Mouse (Mus musculus) liver, embryonic 14.5 days (tissue): ENCODE data around the gene Cenpt. TPM values are rescaled to one million over a fixed set of nuclear protein-coding genes. Genes with fewer than 3 reads are reported as not detected.

ENCODE experiments used
- ATAC-seq: fragments of 200-750 bp; cut with Nextera tagmentation; 2 replicates; pipeline ENCODE4 v1.8.0; 2017; ENCODE audit warnings: moderate number of reproducible peaks, mild to moderate bottlenecking, moderate library complexity; ENCODE audit not compliant: insufficient read depth
- DNase-seq, 3 experiments: peaks; one replicate each; pipeline ENCODE4 v3.0.0-alpha.2; 2012 to 2013; ENCODE audit warnings: low read depth in 3 of 3, low spot score in 3 of 3
- H3K27ac ChIP-seq: fragments of 300-500 bp; sonication (generic); 2 replicates; pipeline ENCODE4 v1.5.1; 2014; ENCODE audit warnings: moderate library complexity, mild to moderate bottlenecking, control low read depth, inconsistent platforms
- H3K27me3 ChIP-seq: fragments of 300-500 bp; sonication (generic); 2 replicates; pipeline ENCODE4 v1.6.1; 2014; ENCODE audit warnings: mild to moderate bottlenecking, low read length, moderate library complexity; ENCODE audit not compliant: control insufficient read depth, insufficient read depth
- H3K36me3 ChIP-seq: fragments of 300-500 bp; sonication (generic); replicated peaks from 2 replicates; pipeline ENCODE4 v1.6.1; 2014; ENCODE audit warnings: low read depth; ENCODE audit not compliant: control insufficient read depth, insufficient read depth
- H3K4me1 ChIP-seq, 2 experiments: fragments of 200-500 bp in 1 of 2; fragments of 300-500 bp in 1 of 2; sonication (generic) in 1 of 2; replicated peaks; 2 replicates each; pipeline ENCODE4 v1.6.1; 2012 to 2014; ENCODE audit warnings: antibody characterized with exemption in 1 of 2, inconsistent platforms in 1 of 2, low read length in 1 of 2; ENCODE audit not compliant: control insufficient read depth in 2 of 2, insufficient read depth in 2 of 2
- H3K4me2 ChIP-seq: fragments of 300-500 bp; sonication (generic); 2 replicates; pipeline ENCODE4 v1.6.1; 2014; ENCODE audit warnings: low read depth, mild to moderate bottlenecking, control low read depth, moderate library complexity
- H3K4me3 ChIP-seq, 2 experiments: fragments of 200-500 bp in 1 of 2; fragments of 300-500 bp in 1 of 2; sonication (generic) in 1 of 2; 2 replicates each; pipeline ENCODE4 v1.5.1; 2012 to 2014; ENCODE audit warnings: low read depth in 2 of 2, low read length in 2 of 2, mild to moderate bottlenecking in 2 of 2, control low read depth in 1 of 2, inconsistent platforms in 1 of 2, moderate library complexity in 1 of 2; ENCODE audit not compliant: insufficient read depth in 1 of 2
- H3K9ac ChIP-seq: fragments of 300-500 bp; sonication (generic); replicated peaks from 2 replicates; pipeline ENCODE4 v1.6.1; 2014; ENCODE audit warnings: mild to moderate bottlenecking, control low read depth, moderate library complexity
- H3K9me3 ChIP-seq: fragments of 300-500 bp; sonication (generic); 2 replicates; pipeline ENCODE4 v1.6.1; 2016; ENCODE audit warnings: low read length, mixed read lengths; ENCODE audit not compliant: control insufficient read depth
- CTCF ChIP-seq: IDR thresholded peaks from 2 replicates; pipeline ENCODE4 v1.5.1; 2016; ENCODE audit warnings: antibody characterized with exemption, low read depth, control low read depth
- EP300 ChIP-seq: IDR thresholded peaks from 2 replicates; pipeline ENCODE4 v1.6.1; 2016; ENCODE audit warnings: antibody characterized with exemption, low read depth
- WGBS: fragments of 180-500 bp; shearing (Covaris S2); extraction: QIAGEN DNeasy Blood & Tissue Kit; methylation state at CpG from one replicate; pipeline ENCODE4 v1.1.7; 2014; ENCODE audit not compliant: insufficient replicate concordance; 5-methylcytosine and 5-hydroxymethylcytosine counted together
- polyA plus RNA-seq, 2 experiments: library from polyadenylated mRNA; depleted of rRNA in 1 of 2; stranded (reverse) in 1 of 2; unstranded in 1 of 2; fragments of >200 nt; fragmentation: Nextera tagmentation in 1 of 2; extraction: Ambion mirVana in 1 of 2; gene quantifications; 2 replicates each; pipeline versions ENCODE4 v1.2.1 to v1.2.3; 2012 to 2014

The Cenpt gene
- polyA plus RNA-seq, 2 experiments, result 15.0 to 25.4 TPM

GRCm38 (mm10) chr8:105874301-105874700 is 21.2 kb upstream of the Cenpt start:
- DNase-seq, result no peak
- no peak overlapping the region for H3K4me3 ChIP-seq
- no peak overlapping the region for H3K4me2 ChIP-seq
- no peaks in the 10 kb centered on the region; a peak in 1 of 4 replicates for H3K4me1 ChIP-seq
- H3K27me3 ChIP-seq, result no peaks in the 10 kb centered on the region
- no peak overlapping the region for H3K27ac ChIP-seq
- TF ChIP-seq CTCF (no peak), EP300 (no peak)
- no peak overlapping the region for H3K9ac ChIP-seq
- WGBS, result 84% methylated on average over 6 of the region's 6 CpGs
- peaks cover 52% of the 10 kb centered on the region for H3K36me3 ChIP-seq
- ATAC-seq, result no peak
- H3K9me3 ChIP-seq, result no peaks in the 10 kb centered on the region

DNA sequence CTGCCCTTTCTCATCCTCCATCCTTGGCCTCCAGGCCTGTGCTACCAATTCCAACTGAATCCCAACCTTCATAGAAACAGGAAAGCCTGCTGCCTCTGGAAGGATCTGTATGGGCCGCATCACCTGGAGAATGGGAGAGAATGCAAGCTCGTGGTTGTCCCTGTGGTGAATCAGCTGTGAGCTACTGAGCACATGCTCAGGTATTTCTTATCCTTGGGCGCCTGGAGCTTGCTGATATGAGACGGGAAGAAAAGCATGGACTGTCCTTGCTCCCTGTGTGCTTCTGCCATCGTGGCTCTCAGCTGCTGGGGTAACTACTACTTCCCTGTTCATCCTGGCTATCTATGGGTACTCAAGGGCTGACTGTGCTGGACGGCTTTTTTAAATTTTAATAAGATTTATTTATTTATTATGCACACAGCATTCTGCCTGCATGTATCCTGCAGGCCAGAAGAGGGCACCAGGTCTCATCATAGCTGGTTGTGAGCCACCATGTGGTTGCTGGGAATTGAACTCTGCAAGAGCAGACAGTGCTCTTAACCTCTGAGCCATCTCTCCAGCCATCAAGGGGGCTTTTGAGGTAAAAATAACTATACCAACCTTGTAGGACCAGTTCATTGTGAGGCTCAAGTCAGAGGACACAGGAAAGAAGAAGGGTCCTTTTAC is 13.4 kb upstream of the Cenpt start:
- H3K36me3 ChIP-seq, result peaks cover 42% of the 10 kb centered on the region
- 29% methylated on average over 6 of the region's 6 CpGs for WGBS
- H3K4me1 ChIP-seq, result peaks cover 13 to 28% of the 10 kb centered on the region in 2 experiments
- DNase-seq, result no peak
- H3K27me3 ChIP-seq, result no peaks in the 10 kb centered on the region
- H3K4me3 ChIP-seq, result no peak overlapping the region
- H3K4me2 ChIP-seq, result no peak overlapping the region
- peak; percentile 52; the same call in 1 of the 2 replicates for ATAC-seq
- no peak overlapping the region; the same call in 1 of the 2 replicates for H3K9ac ChIP-seq
- peak overlapping the region; percentile 7 for H3K27ac ChIP-seq
- no peaks in the 10 kb centered on the region for H3K9me3 ChIP-seq
- TF ChIP-seq EP300 (peak; percentile 40; the same call in 1 of the 2 replicates), CTCF (peak; percentile 71)

DNA sequence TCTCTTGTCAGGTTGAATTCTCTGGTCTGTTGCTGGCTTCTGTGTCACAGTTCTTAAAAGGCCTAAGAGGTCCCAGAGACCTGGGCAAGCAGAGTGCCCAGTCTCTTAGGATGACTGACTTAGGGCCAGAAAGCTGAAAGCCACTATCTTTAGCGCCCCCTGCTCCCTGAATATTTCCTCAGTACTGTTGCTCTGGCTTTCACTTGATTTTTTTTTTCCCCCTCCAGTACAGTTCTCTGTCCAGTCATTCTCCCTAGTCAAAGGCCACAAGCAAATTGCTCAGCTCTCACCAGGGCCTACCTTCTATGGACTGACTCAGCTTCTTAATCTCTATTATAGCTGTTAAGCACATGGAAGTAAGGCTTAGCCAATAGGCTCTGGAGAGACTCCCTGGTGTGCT is 8.9 kb upstream of the Cenpt start:
- Histone ChIP-seq H3K27me3 (no peaks in the 10 kb centered on the region), H3K9me3 (no peaks in the 10 kb centered on the region), H3K4me2 (peak overlapping the region; percentile 99), H3K9ac (peak overlapping the region; percentile 94), H3K36me3 (peaks cover 19% of the 10 kb centered on the region), H3K4me3 (peak overlapping the region; percentile 94 to 97), H3K27ac (peak overlapping the region; percentile 76; the same call in 1 of the 2 replicates), H3K4me1 (peaks cover 34 to 50% of the 10 kb centered on the region in 2 experiments)
- ATAC-seq, result no peak
- DNase-seq, result no peak
- 0% methylated on average over 1 of the region's 1 CpGs for WGBS
- TF ChIP-seq CTCF (peak; percentile 59), EP300 (no peak)

DNA sequence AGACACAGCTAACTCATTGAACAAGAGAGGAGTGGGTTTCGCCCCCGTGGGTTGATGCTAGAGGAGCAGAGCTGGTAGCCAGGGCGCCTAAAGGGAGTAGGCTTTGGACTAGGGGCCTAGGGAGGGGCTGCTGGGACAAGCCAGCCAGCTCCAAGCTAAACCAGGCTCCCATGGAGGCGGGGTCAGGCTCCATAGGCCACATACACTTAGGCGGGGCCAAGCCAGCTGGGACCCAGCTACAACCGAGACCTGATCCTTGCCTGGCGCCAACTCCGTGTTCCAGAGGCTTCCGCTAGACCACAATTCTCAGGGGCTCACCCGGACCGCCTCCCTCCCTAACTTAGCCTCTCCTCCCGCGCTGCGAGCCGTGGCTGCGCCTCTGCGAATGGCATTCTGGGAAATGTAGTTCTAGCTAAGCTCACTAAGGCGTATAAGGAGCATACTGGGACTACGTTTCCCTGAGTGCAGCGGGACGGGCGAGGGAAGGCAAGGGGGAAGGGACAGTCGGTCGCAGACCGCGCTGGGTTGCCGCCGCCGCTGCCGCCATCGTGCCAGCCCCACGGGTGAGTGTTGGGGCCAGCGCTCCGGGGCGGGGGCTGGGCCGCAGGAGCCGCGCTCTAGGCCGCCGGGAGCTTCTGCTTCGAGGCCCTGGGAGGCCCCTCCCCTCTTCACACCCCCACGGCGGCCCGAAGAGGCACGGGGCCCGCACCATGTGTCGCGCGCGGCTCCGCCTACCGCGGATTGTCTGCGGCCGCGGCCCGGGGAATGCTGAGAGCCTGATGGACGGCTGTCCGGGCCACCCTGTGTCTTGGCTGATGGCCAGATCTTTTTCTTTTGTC is 7.3 kb upstream of the Cenpt start, which contains the start of gene Nutf2:
Gene Nutf2 (plus strand): TSS at position 438 of the 839 bp plus-strand sequence.
- no peaks in the 10 kb centered on the region for H3K27me3 ChIP-seq
- under 1% methylated on average over 54 of the region's 59 CpGs for whole genome bisulfite sequencing
- H3K36me3 ChIP-seq, result peaks cover 5% of the 10 kb centered on the region
- ATAC-seq, result peak; percentile 94
- peak; percentile 98 to 99 (median 98) for DNase-seq
- peak within 1 kb of the TSS; percentile 94 to 97 for H3K4me3 ChIP-seq
- no peaks in the 10 kb centered on the region for H3K9me3 ChIP-seq
- TF ChIP-seq CTCF, result no peak
- TF ChIP-seq EP300, result peak; percentile 35; the same call in 1 of the 2 replicates
- H3K4me2 ChIP-seq, result peak within 1 kb of the TSS; percentile 99
- peaks cover 34 to 46% of the 10 kb centered on the region in 2 experiments for H3K4me1 ChIP-seq
- peak within 1 kb of the TSS; percentile 94 for H3K9ac ChIP-seq
- peak within 1 kb of the TSS; percentile 76 for H3K27ac ChIP-seq
